In the genomic region with DNA sequence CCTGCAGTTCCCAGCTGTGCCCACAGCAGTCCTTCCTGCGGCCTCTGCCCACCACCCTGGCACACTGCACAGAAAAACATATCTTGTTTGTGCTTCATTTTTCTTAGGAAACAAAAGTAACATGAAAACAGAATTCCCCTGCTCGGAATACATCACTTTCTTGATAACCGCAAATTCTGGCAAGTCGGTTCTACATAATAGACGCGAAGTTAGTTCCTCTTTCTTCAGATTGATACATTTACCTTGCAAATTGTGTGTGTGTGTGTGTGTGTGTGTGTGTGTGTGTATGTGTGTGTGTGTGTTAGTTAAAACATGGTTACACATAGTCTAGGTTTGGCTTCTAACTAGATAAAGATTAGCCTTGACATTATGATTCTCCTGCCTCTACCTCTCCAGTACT, we compare ENCODE assay signal across 23 mouse cellular contexts. TPM values are rescaled to one million over a fixed set of nuclear protein-coding genes. Genes with fewer than 3 reads are reported as not detected.
A peak's percentile ranks its signal among the peaks of the same experiment; 100 is the strongest.
DNase-seq lines count a peak whose midpoint lies in the region; ATAC-seq and TF ChIP-seq lines count a peak whose summit lies in the region.
"Had no signal": no experiment of that assay in that cellular context is flagged by ENCODE, and none has a peak within 500 bp of the region (broad histone marks: within the 10 kb centered on the region; RNA-seq: fewer than 3 reads in every experiment).

No protein-coding gene starts in this region.

- no peak overlapping the region for H3K4me2 ChIP-seq in liver, postnatal 0 days (ENCODE audit: low read depth, low read length)
- H3K4me2 ChIP-seq in CH12.LX (ENCODE audit: insufficient read depth, low read depth, poor library complexity, severe bottlenecking) = peak overlapping the region; percentile 61
- H3K4me2 ChIP-seq in midbrain, embryonic 11.5 days = no peak overlapping the region
- H3K4me2 ChIP-seq: liver, embryonic 11.5 days; midbrain, embryonic 12.5 days had no signal

- peaks cover 2% of the 10 kb centered on the region for H3K79me2 ChIP-seq in CH12.LX (replicated peaks; ENCODE audit: control insufficient read depth, extremely low read depth, insufficient read depth, poor library complexity, severe bottlenecking)

- 42% methylated on average over 6 of the region's 6 CpGs for WGBS in liver, postnatal 0 days (ENCODE audit: insufficient replicate concordance)
- 95% methylated on average over 6 of the region's 6 CpGs for WGBS in midbrain, embryonic 11.5 days

- peaks cover 38% of the 10 kb centered on the region for H3K4me1 ChIP-seq in liver, postnatal 0 days (ENCODE audit: insufficient read depth)
- H3K4me1 ChIP-seq in CH12.LX (ENCODE audit: control insufficient read depth in 1 of 2, insufficient read depth in 2 of 2) = peaks cover 18 to 78% of the 10 kb centered on the region in 2 experiments
- peaks cover 74% of the 10 kb centered on the region for H3K4me1 ChIP-seq in bone marrow macrophage, adult 2 months (ENCODE audit: control insufficient read depth, insufficient read depth, low read length)
- H3K4me1 ChIP-seq in midbrain, embryonic 11.5 days (ENCODE audit: control insufficient read depth, insufficient read depth, low read length) = peaks cover 8% of the 10 kb centered on the region; the same call in 1 of the 2 replicates

- TF ChIP-seq EP300 in liver, postnatal 0 days (IDR thresholded peaks at IDR 0.05; ENCODE audit: low read depth) = no peak
- TF ChIP-seq EP300 in CH12.LX (IDR thresholded peaks at IDR 0.05; ENCODE audit: low read length) = peak; percentile 69

- no peak overlapping the region for H3K9ac ChIP-seq in liver, postnatal 0 days (replicated peaks)
- H3K9ac ChIP-seq in CH12.LX (ENCODE audit: insufficient read depth, low read depth) = no peak overlapping the region
- H3K9ac ChIP-seq in midbrain, embryonic 11.5 days (ENCODE audit: low read length) = no peak overlapping the region
- H3K9ac ChIP-seq: forebrain, postnatal 0 days; midbrain, embryonic 12.5 days; neural tube, embryonic 12.5 days had no signal

- H3K36me3 ChIP-seq in liver, postnatal 0 days (replicated peaks; ENCODE audit: insufficient read depth, low read length) = no peaks in the 10 kb centered on the region
- H3K36me3 ChIP-seq in CH12.LX (replicated peaks in 1 of 2; ENCODE audit: control insufficient read depth in 1 of 2, insufficient read depth in 1 of 2, low read length in 1 of 2) = peaks cover 0 to 26% of the 10 kb centered on the region in 2 experiments
- no peaks in the 10 kb centered on the region for H3K36me3 ChIP-seq in midbrain, embryonic 11.5 days (ENCODE audit: control insufficient read depth, insufficient read depth, low read length)
- H3K36me3 ChIP-seq: midbrain, embryonic 12.5 days; neural tube, embryonic 12.5 days had no signal

- H3K27me3 ChIP-seq in liver, postnatal 0 days (ENCODE audit: insufficient read depth, low read length) = no peaks in the 10 kb centered on the region
- no peaks in the 10 kb centered on the region for H3K27me3 ChIP-seq in CH12.LX (replicated peaks)
- no peaks in the 10 kb centered on the region for H3K27me3 ChIP-seq in midbrain, embryonic 11.5 days (ENCODE audit: control insufficient read depth, insufficient read depth, low read length)
- H3K27me3 ChIP-seq: midbrain, embryonic 12.5 days; neural tube, embryonic 12.5 days had no signal

- H3K27ac ChIP-seq in liver, postnatal 0 days (ENCODE audit: low read depth) = peak overlapping the region; percentile 44; the same call in 1 of the 2 replicates
- peak overlapping the region; percentile 45; the same call in 1 of the 2 replicates for H3K27ac ChIP-seq in CH12.LX (ENCODE audit: insufficient read depth, low read depth)
- H3K27ac ChIP-seq in bone marrow macrophage, adult 2 months (ENCODE audit: insufficient read depth, low read depth, low read length) = peak overlapping the region; percentile 54
- no peak overlapping the region for H3K27ac ChIP-seq in midbrain, embryonic 11.5 days (ENCODE audit: low read depth, low read length)
- H3K27ac ChIP-seq: left cerebral cortex, adult 2 months; neural tube, embryonic 12.5 days had no signal

- TF ChIP-seq RAD21 in CH12.LX (IDR thresholded peaks at IDR 0.05; ENCODE audit: low read depth, low read length) = no peak

- TF ChIP-seq CTCF in liver, postnatal 0 days (IDR thresholded peaks at IDR 0.05; ENCODE audit: low read depth) = no peak
- TF ChIP-seq CTCF in CH12.LX (conservative IDR thresholded peaks at IDR 0.05 in 1 of 2, IDR thresholded peaks at IDR 0.05 in 1 of 2; ENCODE audit: low read depth in 2 of 2, low read length in 2 of 2) = no peak
- no peak for TF ChIP-seq CTCF in bone marrow macrophage, adult 2 months (IDR thresholded peaks at IDR 0.05; ENCODE audit: low read depth, low read length)

- H3K4me3 ChIP-seq in liver, postnatal 0 days (ENCODE audit: low read depth, low read length) = no peak overlapping the region
- peak overlapping the region in 2 of 3 experiments; percentile 26 to 30 for H3K4me3 ChIP-seq in CH12.LX (replicated peaks in 1 of 3; ENCODE audit: low read depth in 2 of 3, low read length in 2 of 3, poor library complexity in 1 of 3)
- peak overlapping the region; percentile 11; the same call in 1 of the 2 replicates for H3K4me3 ChIP-seq in bone marrow macrophage, adult 2 months (ENCODE audit: insufficient read depth, low read length)
- no peak overlapping the region for H3K4me3 ChIP-seq in midbrain, embryonic 11.5 days (ENCODE audit: low read depth, low read length)
- H3K4me3 ChIP-seq: left cerebral cortex, adult 2 months; limb, embryonic 10.5 days; midbrain, embryonic 12.5 days; neural tube, embryonic 12.5 days had no signal

- dilution Hi-C loops in CH12.LX (cut with MboI; ENCODE audit: extremely low pct_ligation_motif_present, extremely low pct_unique_long_range_greater_than_20kb, low sequenced_read_pairs) = no loop called here

- no peak for DNase-seq in liver, postnatal 0 days
- DNase-seq in liver = no peak
- peak; percentile 73 for DNase-seq in CH12.LX (ENCODE audit: extremely low read depth)
- no peak for DNase-seq in midbrain, embryonic 11.5 days (ENCODE audit: low spot score, missing footprints)
- no peak for DNase-seq in frontal cortex, postnatal 10 days (ENCODE audit: low spot score in 2 of 2)
- DNase-seq: adrenal gland, postnatal 25 days; cerebellum, adult 9-10 months; forebrain, postnatal 0 days; kidney, postnatal 36 days; layer of hippocampus, adult 9-11 months; lung, adult 2 months; lung, postnatal 4 days; thymus, postnatal 25 days had no signal

- in situ Hi-C loops in CH12.LX (cut with MboI; ENCODE audit: low pct_ligation_motif_present, low pct_unique_long_range_greater_than_20kb, low sequenced_read_pairs) = no loop called here

- TF ChIP-seq POLR2A in CH12.LX (IDR thresholded peaks at IDR 0.05; ENCODE audit: low read depth, low read length) = no peak
- no peak for TF ChIP-seq POLR2A in bone marrow macrophage, adult 2 months (IDR thresholded peaks at IDR 0.05; ENCODE audit: borderline replicate concordance, low read depth, low read length)

- ATAC-seq in liver, postnatal 0 days = no peak
- 0 out of 2 replicates have a peak, but pooled peaks have one; percentile 33 for ATAC-seq in megakaryocyte, adult 5-6 weeks (ENCODE audit: poor library complexity, severe bottlenecking)
- ATAC-seq in midbrain, embryonic 11.5 days (ENCODE audit: low FRiP score) = no peak
- ATAC-seq: CD4-positive, CD25-positive, alpha-beta regulatory T cell, adult 4 months; forebrain, postnatal 0 days; inflammation-experienced regulatory T-cells, adult 6 months had no signal

- no peaks in the 10 kb centered on the region for H3K9me3 ChIP-seq in liver, postnatal 0 days (ENCODE audit: low read length)
- H3K9me3 ChIP-seq in CH12.LX (replicated peaks; ENCODE audit: low read length) = peaks cover 6% of the 10 kb centered on the region
- H3K9me3 ChIP-seq in midbrain, embryonic 11.5 days (ENCODE audit: control insufficient read depth, low read length) = no peaks in the 10 kb centered on the region
- H3K9me3 ChIP-seq: G1E; limb, embryonic 10.5 days; midbrain, embryonic 12.5 days; neural tube, embryonic 12.5 days had no signal

TF ChIP-seq in CH12.LX, 34 proteins besides CTCF, POLR2A, EP300 and RAD21 (continues in another document):
- no peak for TF ChIP-seq POLR2AphosphoS2 (IDR thresholded peaks at IDR 0.05; ENCODE audit: low read depth, low read length)
- TF ChIP-seq ETS1 (conservative IDR thresholded peaks at IDR 0.05; ENCODE audit: low read depth, low read length) = peak; percentile 40; the same call in 1 of the 2 replicates
- no peak for TF ChIP-seq PAX5 (IDR thresholded peaks at IDR 0.05; ENCODE audit: low read length)
- TF ChIP-seq IRF4 (IDR thresholded peaks at IDR 0.05; ENCODE audit: low read depth, low read length) = peak; percentile 30; the same call in 1 of the 2 replicates
- no peak for TF ChIP-seq USF2 (conservative IDR thresholded peaks at IDR 0.05; ENCODE audit: low read depth, low read length)

RNA-seq across cellular contexts. Expression of gene Snx8, which starts 6.4 kb away (rescaled TPM):
- 11.4 and 12.1 TPM in 2 replicates for polyA plus RNA-seq in liver, postnatal 0 days (2015; fragmentation: Nextera tagmentation; extraction: Ambion mirVana)
- total RNA-seq in CH12.LX (2012; rRNA removed) = 20.8 and 26.0 TPM in 2 replicates
- total RNA-seq in CH12.LX (2014; rRNA removed) = 33.0 and 34.6 TPM in 2 replicates
- polyA plus RNA-seq in CH12.LX (2012; ENCODE audit: insufficient read length, low read depth) = 42.2 and 42.4 TPM in 2 replicates
- polyA plus RNA-seq in bone marrow macrophage, adult 2 months (2012; ENCODE audit: insufficient read depth, insufficient read length, missing spikeins) = 131 and 136 TPM in 2 replicates
- 2.8 and 3.5 TPM in 2 replicates for total RNA-seq in megakaryocyte, adult 5-6 weeks (2015)
- total RNA-seq in megakaryocyte, adult 5-6 weeks (2017) = 8.1 and 8.3 TPM in 2 replicates
- 7.4 and 9.9 TPM in 2 replicates for polyA plus RNA-seq in midbrain, embryonic 11.5 days (2014; fragmentation: Nextera tagmentation; extraction: Ambion mirVana)

RNA-seq across cellular contexts. Expression of gene Eif3b, which starts 36.4 kb away (rescaled TPM):
- polyA plus RNA-seq in liver, postnatal 0 days (2015; fragmentation: Nextera tagmentation; extraction: Ambion mirVana) = 35.5 and 38.7 TPM in 2 replicates
- 218 and 260 TPM in 2 replicates for total RNA-seq in CH12.LX (2012; rRNA removed)
- total RNA-seq in CH12.LX (2014; rRNA removed) = 74.0 and 79.5 TPM in 2 replicates
- polyA plus RNA-seq in CH12.LX (2012; ENCODE audit: insufficient read length, low read depth) = 521 and 579 TPM in 2 replicates
- polyA plus RNA-seq in bone marrow macrophage, adult 2 months (2012; ENCODE audit: insufficient read depth, insufficient read length, missing spikeins) = 80.1 and 87.0 TPM in 2 replicates
- 82.3 and 108 TPM in 2 replicates for total RNA-seq in megakaryocyte, adult 5-6 weeks (2015)
- total RNA-seq in megakaryocyte, adult 5-6 weeks (2017) = 43.2 and 74.9 TPM in 2 replicates
- 163 and 166 TPM in 2 replicates for polyA plus RNA-seq in midbrain, embryonic 11.5 days (2014; fragmentation: Nextera tagmentation; extraction: Ambion mirVana)

RNA-seq across cellular contexts. Expression of gene Mrm2, which starts 51.0 kb away (rescaled TPM):
- 7.2 and 8.1 TPM in 2 replicates for polyA plus RNA-seq in liver, postnatal 0 days (2015; fragmentation: Nextera tagmentation; extraction: Ambion mirVana)
- 11.2 and 12.8 TPM in 2 replicates for total RNA-seq in CH12.LX (2012; rRNA removed)
- total RNA-seq in CH12.LX (2014; rRNA removed) = 14.6 and 17.3 TPM in 2 replicates
- polyA plus RNA-seq in CH12.LX (2012; ENCODE audit: insufficient read length, low read depth) = 13.6 and 16.3 TPM in 2 replicates
- 6.5 and 8.6 TPM in 2 replicates for polyA plus RNA-seq in bone marrow macrophage, adult 2 months (2012; ENCODE audit: insufficient read depth, insufficient read length, missing spikeins)
- total RNA-seq in megakaryocyte, adult 5-6 weeks (2015) = 1.7 and 5.5 TPM in 2 replicates
- 2.4 and 4.0 TPM in 2 replicates for total RNA-seq in megakaryocyte, adult 5-6 weeks (2017)
- 21.4 and 22.4 TPM in 2 replicates for polyA plus RNA-seq in midbrain, embryonic 11.5 days (2014; fragmentation: Nextera tagmentation; extraction: Ambion mirVana)

Comparison
In these comparisons a context has a peak if more than half of its experiments do, and no peak if none do; other contexts are left out.
1. H3K4me3 ChIP-seq: peak in CH12.LX (2 of 3) and bone marrow macrophage, adult 2 months (single experiment); none in liver, postnatal 0 days (single experiment) and midbrain, embryonic 11.5 days (single experiment).